Mouse (Mus musculus): Measurements from ENCODE around the gene D930048N14Rik. TPM values are rescaled to one million over a fixed set of nuclear protein-coding genes. Genes with fewer than 3 reads are reported as not detected.

The D930048N14Rik gene
- polyA plus RNA-seq, 1 experiment, result 5.3 TPM

DNA sequence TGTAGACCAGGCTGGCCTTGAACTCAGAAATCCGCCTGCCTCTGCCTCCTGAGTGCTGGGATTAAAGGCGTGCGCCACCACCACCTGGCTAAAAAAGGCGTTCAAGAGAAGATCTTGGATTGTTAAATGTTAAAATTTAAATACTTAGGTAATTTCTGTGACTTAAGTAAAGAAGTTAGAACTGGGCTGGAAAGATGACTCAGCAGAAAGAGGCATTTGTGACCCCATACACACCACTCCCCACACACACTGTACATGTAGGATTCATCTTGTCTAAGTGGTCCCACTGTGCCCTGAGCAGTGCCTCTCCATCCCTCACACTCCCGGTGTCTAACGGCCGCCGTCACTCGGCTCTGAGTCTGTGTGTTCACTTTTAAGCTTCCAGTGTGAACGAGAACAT is 55.7 kb downstream of the D930048N14Rik start:
- H3K36me3 ChIP-seq (ENCODE audit: control insufficient read depth, insufficient read depth, low read length), result peaks cover 9% of the 10 kb centered on the region
- no peak overlapping the region for H3K4me3 ChIP-seq (ENCODE audit: control insufficient read depth, low read depth, low read length)
- TF ChIP-seq CTCF (IDR thresholded peaks at IDR 0.05; ENCODE audit: control insufficient read depth, insufficient read depth, insufficient replicate concordance, low read depth, low read length), result no peak
- no peak for TF ChIP-seq POLR2A (IDR thresholded peaks at IDR 0.05; ENCODE audit: control insufficient read depth, low read depth, low read length)
- no peaks in the 10 kb centered on the region; the same call in 1 of the 2 replicates for H3K4me1 ChIP-seq (ENCODE audit: control insufficient read depth, insufficient read depth, low read length)
- no peak overlapping the region for H3K27ac ChIP-seq (ENCODE audit: control insufficient read depth, insufficient read depth, low read depth, low read length)
- no peaks in the 10 kb centered on the region for H3K27me3 ChIP-seq (ENCODE audit: control insufficient read depth, insufficient read depth, low read length)

DNA sequence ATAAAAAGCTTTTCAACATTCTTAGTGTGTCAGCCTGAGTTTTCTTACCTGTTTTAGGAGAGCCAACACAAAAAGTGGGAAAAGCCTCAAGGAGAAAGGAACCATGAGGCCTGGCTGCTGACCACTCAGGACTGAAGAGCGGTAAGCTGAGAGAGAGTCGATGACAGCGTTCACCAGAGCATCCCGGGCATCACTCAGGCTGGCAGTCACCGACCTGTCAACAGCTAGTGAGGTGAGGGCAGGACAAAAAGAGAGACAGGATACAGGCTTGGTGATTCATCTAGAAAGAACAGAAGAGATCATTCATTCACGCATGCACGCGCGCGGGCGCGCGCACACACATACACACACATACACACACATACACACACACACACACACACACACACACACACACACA is 56.3 kb downstream of the D930048N14Rik start:
- TF ChIP-seq POLR2A (IDR thresholded peaks at IDR 0.05; ENCODE audit: control insufficient read depth, low read depth, low read length) (no peak), CTCF (IDR thresholded peaks at IDR 0.05; ENCODE audit: control insufficient read depth, insufficient read depth, insufficient replicate concordance, low read depth, low read length) (no peak)
- Histone ChIP-seq H3K27me3 (ENCODE audit: control insufficient read depth, insufficient read depth, low read length) (no peaks in the 10 kb centered on the region), H3K36me3 (ENCODE audit: control insufficient read depth, insufficient read depth, low read length) (peaks cover 9% of the 10 kb centered on the region), H3K4me3 (ENCODE audit: control insufficient read depth, low read depth, low read length) (no peak overlapping the region), H3K4me1 (ENCODE audit: control insufficient read depth, insufficient read depth, low read length) (no peaks in the 10 kb centered on the region; the same call in 1 of the 2 replicates), H3K27ac (ENCODE audit: control insufficient read depth, insufficient read depth, low read depth, low read length) (no peak overlapping the region)

Other genes with a start within 250 kb of the D930048N14Rik start
- gene Phykpl, start 66.2 kb upstream of the D930048N14Rik start, polyA plus RNA-seq (2012; rRNA removed), result 7.3 TPM in 2 replicates
- 85.0 and 97.4 TPM in 2 replicates for gene Hnrnpab, start 44.1 kb upstream of the D930048N14Rik start, polyA plus RNA-seq (2012; rRNA removed)
- gene Nhp2, start 31.2 kb upstream of the D930048N14Rik start, polyA plus RNA-seq (2012; rRNA removed), result 32.0 and 33.5 TPM in 2 replicates
- 66.5 and 73.1 TPM in 2 replicates for gene Rmnd5b, start 15.1 kb upstream of the D930048N14Rik start, polyA plus RNA-seq (2012; rRNA removed)
- 16.3 and 19.0 TPM in 2 replicates for gene N4bp3, start 112 bp upstream of the D930048N14Rik start, polyA plus RNA-seq (2012; rRNA removed)
- gene 0610009B22Rik, start 37.9 kb downstream of the D930048N14Rik start, polyA plus RNA-seq (2012; rRNA removed), result 42.2 and 43.3 TPM in 2 replicates
- gene Sec24a, start 112.7 kb downstream of the D930048N14Rik start, polyA plus RNA-seq (2012; rRNA removed), result 19.7 and 22.1 TPM in 2 replicates
- 11.8 and 14.9 TPM in 2 replicates for gene Sar1b, start 112.7 kb downstream of the D930048N14Rik start, polyA plus RNA-seq (2012; rRNA removed)
- gene Jade2, start 206.7 kb downstream of the D930048N14Rik start, polyA plus RNA-seq (2012; rRNA removed), result 2.9 and 3.4 TPM in 2 replicates